Mouse (Mus musculus): ENCODE data around the gene Vsig10.
A peak's percentile ranks its signal among the peaks of the same experiment; 100 is the strongest.

DNA sequence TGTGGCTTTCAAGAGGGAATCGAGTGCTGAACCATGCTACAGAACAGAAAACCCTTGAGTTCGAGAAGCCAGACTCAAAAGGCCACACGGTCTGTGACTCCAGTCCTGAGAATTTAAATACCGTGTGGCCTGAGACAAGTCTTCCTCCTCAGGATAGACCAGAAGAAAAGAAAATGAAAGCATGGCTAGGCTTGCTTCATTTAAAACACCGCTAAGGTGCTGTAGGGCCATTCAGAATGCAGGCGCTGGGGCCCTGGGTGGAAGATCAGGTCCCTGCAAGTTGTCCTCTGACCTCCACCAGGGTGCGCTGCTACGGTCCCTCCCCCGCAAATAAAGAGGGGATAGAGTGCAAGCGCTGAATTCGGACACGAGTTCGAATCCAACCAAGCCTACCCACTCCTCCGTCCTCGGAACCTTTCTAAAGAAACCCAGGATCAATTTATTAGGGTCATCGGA is 69.4 kb downstream of the Vsig10 start:
- no peak for TF ChIP-seq POLR2A (IDR thresholded peaks at IDR 0.05; ENCODE audit: low read depth, low read length)
- TF ChIP-seq CTCF (conservative IDR thresholded peaks at IDR 0.05; ENCODE audit: insufficient read depth, insufficient read length, low read depth, low read length), result peak; percentile 36
